Mouse (Mus musculus) megakaryocyte, embryonic 14.5 days (primary cell): Measurements from ENCODE around the gene Ppp1r9a.

Experiments used
- FLI1 ChIP-seq: IDR thresholded peaks from 2 replicates; pipeline ENCODE4 v1.6.1; 2012; ENCODE audit warnings: low read length, inconsistent platforms, mixed read lengths
- GATA1 ChIP-seq: IDR thresholded peaks from 3 replicates; pipeline ENCODE4 v1.6.1; 2012; ENCODE audit warnings: mixed read lengths, low read length, inconsistent platforms, borderline replicate concordance

- no peak for TF ChIP-seq GATA1
- no peak for TF ChIP-seq FLI1
Measured at GRCm38 (mm10) chr6:4902674-4903324, at the start of gene Ppp1r9a.
